Mouse (Mus musculus): Measurements from ENCODE around the gene Patl2.
"Not testable (repeated sequence)": the region's sequence is repeated elsewhere in the genome, so short reads cannot be mapped to it uniquely, and the experiment has no call there.

Patl2 gene

DNA sequence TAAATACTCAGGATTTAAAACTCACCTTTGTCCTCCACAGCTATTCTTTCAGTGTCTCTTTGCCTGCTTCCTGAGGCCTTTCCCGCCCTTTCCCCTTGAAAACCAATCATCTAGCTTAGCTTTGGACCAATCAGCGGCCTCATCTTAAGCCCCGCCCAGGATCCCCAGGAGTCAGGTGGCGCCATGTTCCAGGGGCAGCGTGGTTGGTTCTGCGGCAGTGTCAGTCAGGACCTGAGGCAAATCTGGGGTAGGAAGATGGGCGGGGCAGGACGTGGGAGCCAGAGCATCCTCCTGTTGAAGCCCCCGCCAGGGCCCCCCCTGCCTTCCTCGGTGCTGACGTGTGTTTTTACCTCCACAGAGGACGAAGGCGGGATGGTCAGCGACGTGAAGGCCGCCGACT lies at the start of gene Patl2, which contains the start of gene Terb2:
TSS of gene Patl2 (minus strand) at position 84 of the 400 bp plus-strand sequence.
TSS of gene Terb2 (plus strand) at position 167 of the 400 bp plus-strand sequence.
- no peak for DNase-seq (ENCODE audit: low spot score in 2 of 2)

DNA sequence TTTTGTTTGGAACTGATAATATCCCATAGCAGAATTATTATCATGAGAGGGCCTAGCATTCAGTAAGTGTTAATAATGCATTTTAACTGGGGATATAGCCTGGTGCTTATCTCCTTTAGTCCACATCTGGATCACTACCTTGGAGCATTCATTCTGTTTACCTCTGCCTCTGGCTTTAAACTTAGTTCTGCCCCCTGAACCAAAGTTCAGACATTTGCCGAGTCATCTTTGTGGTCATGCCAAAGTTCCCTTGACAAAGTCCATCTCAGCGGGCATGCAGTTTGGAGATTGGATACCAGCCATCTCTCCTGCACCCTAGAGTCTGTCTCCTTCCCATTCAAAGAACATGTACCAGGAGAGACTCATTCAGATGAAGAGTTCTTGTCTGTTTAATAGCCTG lies 49.4 kb upstream of the Patl2 start:
- DNase-seq (ENCODE audit: low spot score in 2 of 2) = no peak

DNA sequence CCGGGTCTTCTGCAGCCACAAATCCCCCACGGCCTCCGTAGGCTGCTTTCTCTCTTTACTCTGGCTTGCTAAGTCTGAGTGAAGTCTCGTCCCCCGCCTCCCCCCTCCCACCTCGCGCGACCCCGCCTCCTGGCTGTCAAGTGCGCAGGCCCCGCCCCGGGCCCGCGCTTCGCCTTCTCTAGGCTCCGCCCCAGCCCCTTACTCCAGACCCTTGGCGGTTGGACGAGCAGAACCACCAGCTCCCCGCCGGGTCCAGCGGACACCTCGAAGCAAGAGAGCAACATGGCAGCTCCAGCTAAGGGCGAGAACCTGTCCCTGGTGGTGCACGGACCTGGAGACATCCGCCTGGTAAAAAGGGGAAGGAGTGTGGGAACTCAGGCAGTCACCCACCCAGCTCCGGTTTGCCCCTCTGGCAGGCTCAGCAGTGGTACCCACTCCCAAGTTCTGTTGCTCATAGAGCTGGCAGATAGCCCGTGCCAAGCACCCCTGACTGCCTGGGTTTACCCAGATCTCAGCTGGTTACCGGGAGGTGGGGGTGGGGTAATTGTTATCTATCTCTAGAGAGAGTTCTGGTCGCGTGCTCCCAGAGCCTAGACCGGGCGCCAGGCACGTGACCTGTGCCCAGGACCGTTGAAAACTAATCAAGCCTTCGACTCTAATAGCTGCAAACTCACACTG lies 48.8 kb upstream of the Patl2 start, which contains the start of gene Sord:
TSS of gene Sord (plus strand) at position 139 of the 678 bp plus-strand sequence.
- peak; percentile 59 to 65 for DNase-seq (ENCODE audit: low spot score in 2 of 2)

DNA sequence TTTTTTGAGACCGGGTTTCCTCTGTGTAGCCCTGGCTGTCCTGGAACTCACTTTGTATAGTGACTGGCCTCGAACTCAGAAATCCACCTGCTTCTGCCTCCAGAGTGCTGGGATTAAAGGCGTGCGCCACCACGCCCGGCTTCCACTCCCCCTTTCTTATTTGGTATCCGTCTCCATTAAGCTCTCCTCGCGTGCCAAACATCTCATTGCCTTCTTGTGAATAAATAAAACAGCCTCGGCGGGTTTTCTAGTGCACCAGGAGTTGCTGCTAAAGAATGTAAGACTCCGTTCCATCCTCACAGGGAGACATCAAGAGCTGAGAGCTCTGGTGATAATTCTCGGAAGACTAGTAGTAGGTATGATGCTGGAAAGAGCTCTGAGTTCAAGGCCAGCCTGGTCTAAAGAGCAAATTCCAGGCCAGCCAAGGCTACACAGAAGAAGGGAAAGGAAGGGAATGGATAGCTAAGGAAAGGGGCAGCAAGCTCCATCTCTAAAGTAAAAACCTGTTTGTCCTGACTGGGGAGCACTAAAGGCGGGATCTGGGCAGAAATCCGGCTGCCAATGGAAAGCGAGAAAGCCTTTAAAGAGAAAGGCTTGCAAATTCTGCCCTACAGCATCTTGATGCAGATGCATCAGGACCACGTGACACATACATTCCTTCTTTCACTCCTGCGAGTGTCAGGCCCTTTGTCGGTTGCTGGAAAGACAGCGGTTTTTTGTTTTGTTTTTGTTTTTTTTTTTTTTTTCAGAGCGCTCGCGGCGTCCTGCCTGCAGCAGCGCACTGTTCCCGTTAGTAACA lies 48.0 kb upstream of the Patl2 start:
- peak; percentile 29 to 47 for DNase-seq (ENCODE audit: low spot score in 2 of 2)

DNA sequence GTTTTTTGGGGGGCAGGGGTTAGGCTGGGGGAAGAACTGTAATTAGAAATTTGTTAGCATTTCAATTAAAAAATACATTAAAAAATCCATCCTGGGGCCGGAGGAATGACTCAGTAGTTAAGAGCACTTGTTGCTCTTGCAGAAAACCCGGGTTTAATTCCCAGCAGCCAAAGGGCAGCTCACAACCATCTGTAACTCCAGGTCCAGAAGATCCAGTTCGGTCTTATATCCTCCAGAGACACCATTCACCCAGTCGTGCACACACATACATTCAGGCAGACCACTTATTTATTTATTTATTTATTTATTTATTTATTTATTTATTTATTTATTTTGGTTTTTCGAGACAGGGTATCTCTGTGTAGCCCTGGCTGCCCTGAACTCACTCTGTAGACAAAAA lies 47.4 kb upstream of the Patl2 start:
- DNase-seq (ENCODE audit: low spot score in 2 of 2) = no peak

DNA sequence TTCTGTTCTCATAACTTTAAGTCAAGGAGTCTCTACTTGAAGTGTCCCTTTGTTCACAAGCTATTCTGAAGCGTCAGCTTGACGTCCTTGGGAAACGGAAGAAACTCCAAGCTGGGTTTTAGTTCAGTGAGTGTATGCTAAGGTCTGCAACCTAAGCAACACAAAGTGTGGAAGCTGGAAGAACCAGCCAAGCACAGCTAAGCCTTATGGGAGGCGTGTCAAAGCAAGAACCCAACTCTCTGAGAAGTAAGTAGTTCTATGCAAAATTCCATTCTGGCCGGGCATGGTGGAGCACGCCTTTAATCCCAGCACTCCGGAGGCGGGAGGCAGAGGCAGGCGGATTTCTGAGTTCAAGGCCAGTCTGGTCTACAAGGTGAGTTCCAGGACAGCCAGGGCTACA lies 45.6 kb upstream of the Patl2 start:
- no peak for DNase-seq (ENCODE audit: low spot score in 2 of 2)

GRCm38 (mm10) chr2:122230395-122230794 lies 44.4 kb upstream of the Patl2 start:
- no peak for DNase-seq (ENCODE audit: low spot score in 2 of 2)

GRCm38 (mm10) chr2:122223654-122224053 lies 37.7 kb upstream of the Patl2 start:
- no peak for DNase-seq (ENCODE audit: low spot score in 2 of 2)

DNA sequence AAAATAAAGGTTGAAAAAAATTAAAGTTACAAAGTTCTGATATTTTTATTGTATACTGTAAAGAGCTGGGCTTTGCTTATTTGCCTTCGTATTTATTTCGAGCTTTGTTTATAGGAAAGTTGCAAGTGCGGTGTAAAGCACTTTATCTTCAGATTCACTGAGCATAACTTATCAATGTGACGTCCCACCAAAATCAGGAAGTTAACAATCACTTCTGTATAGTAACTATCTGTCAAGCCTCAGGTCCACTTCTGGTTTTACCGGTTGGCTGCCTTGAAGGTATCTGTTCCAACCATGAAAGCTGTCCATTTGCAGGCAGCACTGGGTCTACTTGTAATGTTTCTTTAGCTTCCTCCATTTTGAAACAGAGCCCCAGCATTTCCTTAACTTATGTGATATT lies 36.3 kb upstream of the Patl2 start:
- no peak for DNase-seq (ENCODE audit: low spot score in 2 of 2)

- DNase-seq (ENCODE audit: low spot score in 2 of 2) = no peak
Observed at GRCm38 (mm10) chr2:122221798-122222197, 35.8 kb upstream of the Patl2 start.

DNA sequence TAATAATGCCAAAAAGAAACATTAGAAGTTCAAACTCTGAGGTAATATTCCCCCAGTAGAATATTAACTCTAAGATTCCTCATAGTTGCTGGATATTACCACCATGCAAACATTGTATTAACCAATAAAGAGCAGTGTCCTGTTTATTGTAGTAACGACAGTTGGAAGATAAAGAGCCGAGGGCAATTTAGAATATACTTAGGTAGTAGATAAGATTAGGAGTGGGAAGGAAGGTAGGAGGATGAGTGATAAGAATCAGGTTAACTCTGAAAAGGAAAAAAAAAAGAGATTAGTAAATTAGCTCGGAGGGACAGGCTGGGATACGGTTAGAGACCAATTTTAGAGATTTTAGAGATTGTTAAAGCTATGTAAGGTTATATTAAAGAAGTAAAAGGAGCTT lies 35.4 kb upstream of the Patl2 start:
- no peak for DNase-seq (ENCODE audit: low spot score in 2 of 2)

- DNase-seq (ENCODE audit: low spot score in 2 of 2) = no peak
Observed at GRCm38 (mm10) chr2:122218234-122218633, 32.2 kb upstream of the Patl2 start.

DNA sequence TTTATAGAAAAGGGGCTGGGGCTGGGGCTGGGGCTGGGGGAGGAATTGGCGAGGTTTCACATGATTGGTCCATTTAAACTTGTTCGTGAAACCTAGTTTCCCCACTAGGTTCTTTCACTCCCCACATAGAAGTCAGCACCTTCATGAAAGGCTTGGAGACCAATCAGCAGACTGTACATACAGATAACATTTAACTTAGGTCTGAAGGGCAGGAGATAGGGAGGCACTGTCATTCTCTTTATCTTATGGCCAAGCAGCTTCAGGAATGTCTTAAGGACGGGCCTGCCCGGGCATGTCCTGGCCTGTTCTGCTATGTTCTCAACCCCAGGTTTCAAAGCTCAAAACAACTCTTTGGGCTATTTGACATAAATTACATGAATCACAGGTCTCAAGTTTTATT lies 31.1 kb upstream of the Patl2 start:
- not testable (repeated sequence) for DNase-seq (ENCODE audit: low spot score in 2 of 2)

DNA sequence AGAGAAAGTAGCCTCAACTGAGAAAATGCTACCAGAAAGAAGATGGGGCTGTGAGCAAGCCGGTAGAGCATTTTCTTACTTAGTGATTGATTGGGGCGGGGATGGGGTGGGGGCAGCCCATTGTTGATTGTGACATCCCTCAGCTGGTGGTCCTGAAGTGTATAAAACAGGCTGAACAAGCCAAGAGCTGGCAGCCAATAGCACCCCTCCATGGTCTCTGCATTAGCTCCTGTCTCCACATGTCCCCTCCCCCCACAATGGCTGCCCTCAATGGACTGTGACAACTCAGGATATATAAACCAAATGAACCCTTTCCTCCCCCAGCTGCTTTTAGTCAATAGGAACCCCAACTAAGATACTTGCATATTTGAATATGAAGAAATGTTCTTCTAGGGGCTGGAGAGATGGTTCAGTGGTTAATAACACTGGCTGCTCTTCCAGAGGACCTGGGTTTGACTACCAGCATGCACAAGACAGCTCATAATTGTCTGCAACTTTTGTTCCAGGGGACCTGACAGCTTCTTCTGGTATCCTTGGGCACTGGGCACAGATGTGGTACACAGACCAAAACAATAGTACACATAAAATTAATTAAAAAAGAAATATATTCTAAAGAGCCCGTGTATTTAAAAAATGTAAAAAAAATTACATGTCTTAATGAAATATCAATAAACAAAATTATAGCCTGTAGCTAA lies 24.7 kb upstream of the Patl2 start:
- DNase-seq (ENCODE audit: low spot score in 2 of 2) = no peak

GRCm38 (mm10) chr2:122206440-122207107 lies 20.6 kb upstream of the Patl2 start:
- DNase-seq (ENCODE audit: low spot score in 2 of 2) = no peak

- no peak for DNase-seq (ENCODE audit: low spot score in 2 of 2)
Observed at GRCm38 (mm10) chr2:122201501-122201900, 15.5 kb upstream of the Patl2 start.

DNA sequence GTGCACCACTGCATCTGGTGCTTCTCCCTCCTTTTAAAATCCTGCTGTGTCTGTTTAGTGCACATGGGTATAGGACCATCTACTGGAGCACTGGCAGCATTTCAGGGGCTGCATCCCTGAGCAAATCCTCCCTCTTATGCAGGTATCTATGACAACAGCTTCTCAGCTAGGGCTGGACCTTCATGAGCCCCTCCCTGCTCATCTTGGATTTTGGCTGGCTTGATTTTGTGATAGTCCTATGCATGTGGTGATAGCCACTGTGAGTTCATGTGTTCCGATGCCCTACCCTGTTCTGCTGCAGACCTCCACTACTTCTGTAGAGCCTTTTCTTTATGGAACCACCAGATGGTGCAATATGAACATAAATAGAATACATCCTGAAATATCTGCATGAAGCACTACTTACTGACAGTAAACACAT lies 8.5 kb upstream of the Patl2 start:
- peak; percentile 13 to 26 for DNase-seq (ENCODE audit: low spot score in 2 of 2)

DNA sequence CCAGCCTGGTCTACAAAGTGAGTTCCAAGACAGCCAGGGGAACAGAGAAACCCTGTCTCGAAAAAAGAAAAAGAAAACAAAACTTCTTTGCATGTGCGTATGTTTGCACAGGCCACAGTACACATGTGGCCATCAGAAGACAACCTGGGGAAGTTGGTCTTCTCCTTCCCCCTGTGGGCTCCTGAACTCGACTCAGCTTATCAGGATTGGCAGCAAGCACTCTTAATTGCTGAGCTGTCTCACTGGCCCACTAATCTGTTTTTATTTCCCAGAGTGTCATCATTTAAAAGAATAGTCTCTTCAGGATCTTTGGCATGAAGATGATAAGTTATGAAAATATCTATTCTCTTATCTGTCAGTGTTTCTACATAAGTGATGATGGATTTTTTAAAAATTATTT lies 5.9 kb upstream of the Patl2 start:
- DNase-seq (ENCODE audit: low spot score in 2 of 2) = no peak

- no peak for DNase-seq (ENCODE audit: low spot score in 2 of 2)
Observed at GRCm38 (mm10) chr2:122186751-122187150, 762 bp upstream of the Patl2 start.

DNA sequence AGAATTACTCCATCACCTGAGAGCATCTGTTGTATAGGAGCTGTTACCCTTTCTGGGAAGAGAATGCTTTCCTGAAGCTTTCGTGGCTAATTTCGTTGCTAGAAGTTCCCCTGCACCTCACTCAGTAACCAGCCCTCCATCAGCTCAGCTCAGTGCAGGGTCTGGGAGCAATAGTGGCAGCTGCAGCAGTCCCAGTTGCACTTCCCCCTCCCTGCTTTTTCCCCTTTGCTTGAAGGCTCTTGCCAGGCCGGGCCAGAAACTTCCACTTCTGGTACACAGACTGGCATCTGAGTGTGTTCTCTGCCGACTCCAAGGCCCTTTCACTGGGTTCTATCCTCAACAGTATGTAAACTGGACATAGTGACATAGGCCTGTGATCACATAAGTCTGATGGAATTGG lies 903 bp downstream of the Patl2 start:
- no peak for DNase-seq (ENCODE audit: low spot score in 2 of 2)

DNA sequence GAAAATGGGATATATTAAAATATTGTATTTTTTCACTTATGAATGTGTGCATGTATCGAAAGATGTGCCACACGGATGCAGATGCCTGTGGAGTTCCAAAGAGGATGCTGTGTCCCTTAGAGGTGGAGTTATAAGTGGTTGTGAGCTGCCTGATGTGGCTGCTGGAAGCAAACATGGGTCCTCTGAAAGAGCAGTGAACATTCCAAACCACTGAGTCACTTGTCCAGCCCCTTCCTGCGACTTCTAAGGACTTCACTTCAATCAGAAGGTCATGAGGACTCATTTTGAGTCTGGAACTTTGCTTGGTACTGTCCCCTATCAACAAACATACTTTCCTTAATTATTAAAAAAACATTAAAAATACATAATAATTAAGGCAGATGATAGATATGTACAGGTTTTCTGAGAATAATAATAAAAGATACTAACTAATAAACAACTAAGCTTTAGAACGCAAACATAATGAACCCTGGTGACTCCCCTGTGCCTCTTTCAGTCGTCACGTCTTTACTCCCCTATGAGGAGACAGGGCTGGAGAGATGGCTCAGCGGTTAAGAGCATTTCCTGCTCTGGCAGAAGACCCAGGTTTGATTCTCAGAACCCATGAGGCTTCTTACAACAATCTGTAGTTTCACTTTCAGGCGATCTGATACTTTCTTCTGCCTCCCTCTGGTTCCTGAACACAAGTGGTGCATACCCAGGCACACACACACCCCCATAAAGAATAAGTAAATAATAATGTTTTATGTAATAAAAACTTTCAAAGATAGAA lies 5.8 kb downstream of the Patl2 start:
- no peak for DNase-seq (ENCODE audit: low spot score in 2 of 2)

Data from frontal cortex, postnatal 36 days (tissue).